Mouse (Mus musculus) lung, embryonic 16.5 days (tissue): Measurements from ENCODE around the gene Tbx18. TPM values are rescaled to one million over a fixed set of nuclear protein-coding genes. Genes with fewer than 3 reads are reported as not detected.

Experiments
- ATAC-seq: fragments of 200-750 bp; cut with Nextera tagmentation; 2 replicates; pipeline ENCODE4 v1.8.0; 2017; ENCODE audit warnings: low read depth, mild to moderate bottlenecking, moderate library complexity
- H3K27ac ChIP-seq: fragments of 300-500 bp; sonication (generic); 2 replicates; pipeline ENCODE4 v1.5.1; 2014; ENCODE audit warnings: mild to moderate bottlenecking, control low read depth, low read length
- H3K27me3 ChIP-seq: fragments of 300-500 bp; sonication (generic); 2 replicates; pipeline ENCODE4 v1.6.1; 2014; ENCODE audit warnings: low read depth, low read length, mixed read lengths; ENCODE audit not compliant: control insufficient read depth, insufficient read depth
- H3K36me3 ChIP-seq: fragments of 300-500 bp; sonication (generic); 2 replicates; pipeline ENCODE4 v1.6.1; 2014; ENCODE audit warnings: low read length; ENCODE audit not compliant: control insufficient read depth, insufficient read depth
- H3K4me1 ChIP-seq: fragments of 300-500 bp; sonication (generic); replicated peaks from 2 replicates; pipeline ENCODE4 v1.6.1; 2014; ENCODE audit warnings: low read length, mixed read lengths; ENCODE audit not compliant: control insufficient read depth, insufficient read depth
- H3K4me2 ChIP-seq: fragments of 300-500 bp; sonication (generic); 2 replicates; pipeline ENCODE4 v1.6.1; 2014; ENCODE audit warnings: low read depth, low read length, control low read depth
- H3K4me3 ChIP-seq: fragments of 300-500 bp; sonication (generic); 2 replicates; pipeline ENCODE4 v1.5.1; 2014; ENCODE audit warnings: mild to moderate bottlenecking, low read length, control low read depth
- H3K9ac ChIP-seq: fragments of 300-500 bp; sonication (generic); 2 replicates; pipeline ENCODE4 v1.6.1; 2014; ENCODE audit warnings: low read length, control low read depth
- H3K9me3 ChIP-seq: fragments of 300-500 bp; sonication (generic); 2 replicates; pipeline ENCODE4 v1.6.1; 2016; ENCODE audit warnings: low read length; ENCODE audit not compliant: control insufficient read depth
- WGBS: fragments of 180-500 bp; shearing (Covaris S2); extraction: QIAGEN DNeasy Blood & Tissue Kit; methylation state at CpG from one replicate; pipeline ENCODE4 v1.1.7; 2014; 5-methylcytosine and 5-hydroxymethylcytosine counted together
- polyA plus RNA-seq: library from polyadenylated mRNA; unstranded; fragments of >200 nt; fragmentation: Nextera tagmentation; extraction: Ambion mirVana; gene quantifications from 2 replicates; pipeline ENCODE4 v1.2.1, GENCODE M21; 2015

The Tbx18 gene
- polyA plus RNA-seq, 1 experiment from 2014 or later = 0.60 TPM

- no peak for ATAC-seq
- Histone ChIP-seq H3K9ac (no peak overlapping the region), H3K27me3 (peaks cover 91% of the 10 kb centered on the region), H3K27ac (no peak overlapping the region), H3K4me1 (peaks cover 9% of the 10 kb centered on the region; the same call in 1 of the 2 replicates), H3K4me2 (no peak overlapping the region), H3K36me3 (no peaks in the 10 kb centered on the region), H3K4me3 (no peak overlapping the region), H3K9me3 (no peaks in the 10 kb centered on the region)
- whole genome bisulfite sequencing = 8% methylated on average over 4 of the region's 4 CpGs
Observed at GRCm38 (mm10) chr9:87737271-87737670, 6.2 kb upstream of the Tbx18 start.

- no peak for ATAC-seq
- Histone ChIP-seq H3K4me3 (no peak overlapping the region), H3K9me3 (no peaks in the 10 kb centered on the region), H3K9ac (no peak overlapping the region), H3K4me2 (no peak overlapping the region), H3K27me3 (peaks cover 84% of the 10 kb centered on the region), H3K27ac (no peak overlapping the region), H3K4me1 (peaks cover 11% of the 10 kb centered on the region), H3K36me3 (no peaks in the 10 kb centered on the region)
- 4% methylated on average over 9 of the region's 9 CpGs for WGBS
Observed at GRCm38 (mm10) chr9:87735046-87735445, 4.0 kb upstream of the Tbx18 start.

GRCm38 (mm10) chr9:87734631-87735030 lies 3.6 kb upstream of the Tbx18 start:
- no peak for ATAC-seq
- Histone ChIP-seq H3K27me3 (peaks cover 84% of the 10 kb centered on the region), H3K36me3 (no peaks in the 10 kb centered on the region), H3K27ac (no peak overlapping the region), H3K4me1 (peaks cover 13% of the 10 kb centered on the region), H3K9ac (no peak overlapping the region), H3K4me3 (no peak overlapping the region), H3K4me2 (no peak overlapping the region), H3K9me3 (no peaks in the 10 kb centered on the region)
- WGBS = 9% methylated on average over 9 of the region's 9 CpGs

DNA sequence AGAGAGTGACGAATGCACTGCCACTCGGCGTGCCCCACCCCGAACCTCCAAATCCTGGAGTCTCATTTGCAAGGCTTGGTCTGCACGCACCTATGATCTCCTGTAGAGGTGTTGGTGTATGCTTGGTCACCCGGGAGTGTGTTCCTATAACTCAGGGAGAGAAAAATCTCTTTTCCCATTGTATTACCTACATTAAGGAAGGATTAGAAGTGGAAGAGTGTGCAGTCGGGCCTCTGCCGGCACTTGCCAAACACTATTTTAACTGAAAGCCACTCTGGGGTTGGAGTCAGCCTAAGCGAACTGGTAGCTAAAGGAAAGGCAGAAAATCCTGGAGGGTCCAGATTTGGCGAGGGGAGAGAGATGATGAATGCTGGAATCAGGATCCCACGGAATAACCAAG lies 2.7 kb upstream of the Tbx18 start:
- WGBS = 7% methylated on average over 11 of the region's 11 CpGs
- Histone ChIP-seq H3K9ac (no peak overlapping the region), H3K4me1 (peaks cover 16% of the 10 kb centered on the region), H3K27me3 (peaks cover 82% of the 10 kb centered on the region), H3K4me2 (no peak overlapping the region), H3K9me3 (no peaks in the 10 kb centered on the region), H3K4me3 (no peak overlapping the region), H3K36me3 (no peaks in the 10 kb centered on the region), H3K27ac (no peak overlapping the region)
- no peak for ATAC-seq

- no peaks in the 10 kb centered on the region for H3K9me3 ChIP-seq
- WGBS = 6% methylated on average over 11 of the region's 11 CpGs
- H3K27ac ChIP-seq = no peak overlapping the region
- ATAC-seq = no peak
- peaks cover 16% of the 10 kb centered on the region for H3K4me1 ChIP-seq
- no peaks in the 10 kb centered on the region for H3K36me3 ChIP-seq
- no peak overlapping the region for H3K4me3 ChIP-seq
- no peak overlapping the region for H3K9ac ChIP-seq
- H3K27me3 ChIP-seq = peaks cover 81% of the 10 kb centered on the region
- no peak overlapping the region for H3K4me2 ChIP-seq
Observed at GRCm38 (mm10) chr9:87733236-87733630, 2.2 kb upstream of the Tbx18 start.

DNA sequence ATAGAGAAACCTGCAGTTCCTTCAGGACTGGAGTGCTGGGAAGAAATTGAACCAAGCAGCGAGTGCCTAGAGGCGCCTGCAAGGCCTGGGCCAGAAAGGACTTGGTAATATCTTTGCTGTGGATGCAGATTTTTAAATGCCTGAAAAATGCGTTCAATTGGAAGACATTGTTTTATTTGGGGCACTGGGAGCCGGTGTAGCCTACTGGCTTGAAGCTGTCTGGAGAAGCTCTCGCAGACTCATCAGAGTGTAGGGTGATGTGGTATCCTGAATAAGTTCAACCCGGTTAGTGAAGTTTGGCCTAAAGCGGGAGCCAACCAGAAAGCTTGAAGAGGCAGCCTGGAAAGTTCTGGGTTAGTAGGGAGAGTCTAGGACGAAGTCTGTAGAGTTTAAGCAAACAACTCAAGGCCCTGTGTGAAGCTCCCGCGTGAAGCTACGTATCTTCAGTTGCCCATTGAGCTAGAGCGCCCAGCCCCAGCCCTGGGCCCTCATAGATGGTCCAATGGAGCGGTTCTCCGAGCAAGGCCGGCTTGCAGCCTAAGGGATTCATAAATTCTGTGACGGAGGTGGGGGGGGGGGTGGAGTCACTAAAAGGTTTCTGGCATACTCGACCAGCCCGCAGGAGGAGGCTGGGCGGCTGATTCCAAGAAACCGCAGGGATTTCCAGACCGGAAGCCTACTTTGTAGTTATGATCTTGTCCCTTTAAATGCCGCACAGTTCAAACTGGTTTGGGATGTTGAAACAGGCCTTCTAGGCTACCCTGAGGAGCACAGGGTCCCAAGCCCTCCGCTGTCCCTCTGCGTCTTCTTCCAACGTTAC lies 1.6 kb upstream of the Tbx18 start:
- no peak overlapping the region for H3K27ac ChIP-seq
- 9% methylated on average over 25 of the region's 25 CpGs for WGBS

DNA sequence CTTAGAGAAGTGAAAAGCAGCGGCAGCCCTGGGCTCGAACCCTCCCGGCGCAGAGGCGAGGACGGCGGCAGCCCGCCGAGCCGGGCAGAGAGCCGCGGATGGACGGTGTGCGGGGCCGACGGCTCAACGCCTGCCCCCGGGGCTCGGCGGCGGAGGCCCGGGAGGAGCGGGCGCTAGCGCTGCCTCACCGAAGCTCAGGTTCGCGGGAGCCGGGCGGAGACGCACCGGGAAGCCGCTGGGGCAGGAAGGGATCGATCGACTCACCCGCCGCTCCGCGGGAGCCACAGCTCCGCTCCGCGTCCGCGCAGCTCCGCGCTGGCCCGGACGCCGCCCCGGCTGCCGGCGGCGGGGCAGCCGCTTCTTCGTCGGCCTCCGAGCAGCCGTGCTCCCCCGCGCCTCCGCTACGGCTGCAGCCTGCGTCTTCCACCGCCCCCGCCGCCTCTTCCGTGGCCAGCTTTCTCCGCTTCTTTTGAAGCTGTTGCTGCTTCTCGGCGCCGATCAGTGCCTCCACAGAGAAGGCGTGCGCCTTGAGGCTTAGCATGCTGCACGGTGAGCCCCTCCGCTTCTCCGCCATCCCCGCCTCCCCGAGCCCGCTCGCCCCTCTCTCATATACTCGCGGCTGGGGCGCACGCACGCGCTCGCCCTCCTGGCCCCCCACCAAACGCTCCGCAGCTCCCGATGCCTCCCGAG lies 644 bp downstream of the Tbx18 start:
- no peaks in the 10 kb centered on the region for H3K36me3 ChIP-seq
- no peaks in the 10 kb centered on the region for H3K9me3 ChIP-seq
- peak overlapping the region; percentile 57 for H3K9ac ChIP-seq
- WGBS = under 1% methylated on average over 80 of the region's 91 CpGs
- peak overlapping the region; percentile 70 for H3K4me2 ChIP-seq
- H3K27me3 ChIP-seq = peaks cover 67% of the 10 kb centered on the region
- ATAC-seq = peak; percentile 57
- peak overlapping the region; percentile 50 for H3K4me3 ChIP-seq
- H3K27ac ChIP-seq = no peak overlapping the region
- H3K4me1 ChIP-seq = peaks cover 16% of the 10 kb centered on the region

More for the DNA sequence above, 1.6 kb upstream of the Tbx18 start:
- no peak overlapping the region for H3K4me3 ChIP-seq
- H3K27me3 ChIP-seq = peaks cover 80% of the 10 kb centered on the region
- no peak for ATAC-seq
- H3K4me1 ChIP-seq = peaks cover 16% of the 10 kb centered on the region
- H3K9me3 ChIP-seq = no peaks in the 10 kb centered on the region
- no peak overlapping the region for H3K4me2 ChIP-seq
- no peak overlapping the region for H3K9ac ChIP-seq
- no peaks in the 10 kb centered on the region for H3K36me3 ChIP-seq

DNA sequence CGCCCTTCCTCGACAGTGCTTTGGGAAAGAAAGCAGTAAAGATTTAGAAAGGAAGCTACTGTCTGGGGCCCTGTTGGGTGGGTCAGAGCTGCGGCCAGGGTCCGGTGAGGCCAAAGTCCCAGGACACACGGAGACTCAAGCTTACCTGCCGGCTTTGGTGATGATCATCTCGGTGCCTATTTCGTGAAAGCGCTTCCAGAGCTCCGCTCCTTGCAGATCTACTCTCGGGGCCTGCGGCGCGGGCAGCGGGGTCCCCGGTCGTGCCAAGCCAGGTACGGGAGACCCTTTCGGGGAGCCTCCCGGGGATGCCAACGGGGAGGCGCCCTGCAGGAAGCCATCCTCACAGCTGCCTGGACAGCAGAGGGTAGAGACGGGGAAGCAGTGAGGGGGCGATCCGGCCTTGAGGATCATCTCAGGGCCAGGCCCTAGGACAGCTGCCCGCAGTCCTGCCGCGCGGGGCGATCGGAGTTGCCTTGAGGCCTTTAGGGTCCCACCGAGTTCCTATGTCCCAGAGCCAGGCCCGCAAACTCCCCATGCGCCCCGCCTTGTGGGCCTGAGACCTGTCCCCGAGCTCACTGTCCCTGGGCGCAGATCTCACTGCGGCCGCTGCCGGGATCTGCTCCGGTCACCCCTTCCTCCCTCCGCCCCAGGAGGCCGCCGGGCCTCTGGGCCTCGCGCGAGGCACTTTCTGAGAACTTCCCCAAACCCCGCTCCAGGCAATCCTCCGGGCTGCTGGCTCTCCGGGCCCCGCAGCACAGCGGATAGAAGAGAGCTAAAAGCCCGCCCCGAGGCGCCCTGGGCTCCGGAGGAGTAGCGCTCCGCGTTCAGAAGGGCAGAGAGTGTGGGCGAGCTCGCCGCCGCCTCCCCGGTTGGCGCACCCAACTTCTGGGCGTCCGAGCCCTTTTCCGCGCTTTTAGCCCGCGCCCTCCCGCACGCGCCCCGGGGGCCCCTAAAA lies 1.5 kb downstream of the Tbx18 start:
- H3K9ac ChIP-seq = peak overlapping the region; percentile 57
- no peaks in the 10 kb centered on the region for H3K36me3 ChIP-seq
- peaks cover 61% of the 10 kb centered on the region for H3K27me3 ChIP-seq
- H3K9me3 ChIP-seq = no peaks in the 10 kb centered on the region
- peak overlapping the region; percentile 70 for H3K4me2 ChIP-seq
- no peak overlapping the region for H3K27ac ChIP-seq
- peak overlapping the region; percentile 50 for H3K4me3 ChIP-seq
- H3K4me1 ChIP-seq = peaks cover 16% of the 10 kb centered on the region
- WGBS = under 1% methylated on average over 75 of the region's 75 CpGs
- peak; percentile 65 for ATAC-seq

DNA sequence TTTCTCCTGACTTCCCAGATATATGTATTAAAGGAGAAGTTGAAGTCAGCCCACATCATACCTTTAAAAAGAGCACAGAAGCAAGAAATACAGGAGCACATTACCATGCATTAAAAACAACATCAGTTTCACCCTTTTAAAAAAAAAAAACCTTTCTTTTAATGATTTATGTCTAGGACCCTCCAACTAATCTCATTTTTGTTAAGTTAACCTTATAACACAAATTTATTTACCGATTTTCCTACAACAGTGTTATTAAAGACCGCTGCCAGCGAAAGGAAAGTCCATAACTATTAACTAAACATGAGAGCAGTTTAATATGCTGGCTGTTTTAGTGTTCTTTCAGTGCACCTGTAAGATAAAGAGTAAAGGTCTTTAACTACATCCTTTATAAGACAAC lies 3.0 kb downstream of the Tbx18 start:
- Histone ChIP-seq H3K9ac (no peak overlapping the region), H3K36me3 (no peaks in the 10 kb centered on the region), H3K9me3 (no peaks in the 10 kb centered on the region), H3K4me2 (no peak overlapping the region), H3K4me1 (peaks cover 16% of the 10 kb centered on the region), H3K27me3 (peaks cover 52% of the 10 kb centered on the region), H3K27ac (no peak overlapping the region), H3K4me3 (no peak overlapping the region)
- ATAC-seq = no peak
- 37% methylated on average over 3 of the region's 3 CpGs for WGBS
